Mouse (Mus musculus) limb, embryonic 11.5 days (tissue): ENCODE measurements around the gene Sspn. TPM values are rescaled to one million over a fixed set of nuclear protein-coding genes. Genes with fewer than 3 reads are reported as not detected.

Source experiments
- ATAC-seq: fragments of 200-750 bp; cut with Nextera tagmentation; 2 replicates; pipeline ENCODE4 v1.8.0; 2017; ENCODE audit warnings: low read depth; ENCODE audit not compliant: insufficient number of reproducible peaks, low FRiP score, low TSS enrichment
- DNase-seq: peaks from one replicate; pipeline ENCODE4 v3.0.0-alpha.2; 2015; ENCODE audit warnings: low spot score
- H3K27ac ChIP-seq: fragments of 300-500 bp; sonication (generic); replicated peaks from 2 replicates; pipeline ENCODE4 v1.5.1; 2014; ENCODE audit warnings: low read depth, mild to moderate bottlenecking, low read length
- H3K27me3 ChIP-seq: fragments of 300-500 bp; sonication (generic); 2 replicates; pipeline ENCODE4 v1.6.1; 2014; ENCODE audit warnings: mild to moderate bottlenecking, low read length, mixed read lengths; ENCODE audit not compliant: control insufficient read depth, insufficient read depth
- H3K36me3 ChIP-seq: fragments of 300-500 bp; sonication (generic); 2 replicates; pipeline ENCODE4 v1.6.1; 2014; ENCODE audit warnings: mild to moderate bottlenecking, low read length, moderate library complexity, mixed read lengths; ENCODE audit not compliant: control insufficient read depth, insufficient read depth
- H3K4me1 ChIP-seq: fragments of 300-500 bp; sonication (generic); 2 replicates; pipeline ENCODE4 v1.6.1; 2014; ENCODE audit warnings: low read length, mixed read lengths; ENCODE audit not compliant: control insufficient read depth, insufficient read depth
- H3K4me2 ChIP-seq: fragments of 300-500 bp; sonication (generic); 2 replicates; pipeline ENCODE4 v1.6.1; 2014; ENCODE audit warnings: low read depth, mild to moderate bottlenecking, moderate library complexity; ENCODE audit not compliant: severe bottlenecking
- H3K4me3 ChIP-seq: fragments of 300-500 bp; sonication (generic); 2 replicates; pipeline ENCODE4 v1.5.1; 2014; ENCODE audit warnings: low read depth, low read length
- H3K9ac ChIP-seq: fragments of 300-500 bp; sonication (generic); 2 replicates; pipeline ENCODE4 v1.6.1; 2014; ENCODE audit warnings: mild to moderate bottlenecking, low read length
- H3K9me3 ChIP-seq: fragments of 300-500 bp; sonication (generic); 2 replicates; pipeline ENCODE4 v1.6.1; 2016; ENCODE audit warnings: low read length; ENCODE audit not compliant: control insufficient read depth
- WGBS: fragments of 180-500 bp; shearing (Covaris S2); extraction: QIAGEN DNeasy Blood & Tissue Kit; methylation state at CpG from one replicate; pipeline ENCODE4 v1.1.7; 2014; 5-methylcytosine and 5-hydroxymethylcytosine counted together
- polyA plus RNA-seq: library from polyadenylated mRNA; unstranded; fragments of >200 nt; fragmentation: Nextera tagmentation; extraction: Ambion mirVana; gene quantifications from 2 replicates; pipeline ENCODE4 v1.2.1, GENCODE M21; 2014

Gene Sspn
- 4.7 and 4.8 TPM in 2 replicates for polyA plus RNA-seq

DNA sequence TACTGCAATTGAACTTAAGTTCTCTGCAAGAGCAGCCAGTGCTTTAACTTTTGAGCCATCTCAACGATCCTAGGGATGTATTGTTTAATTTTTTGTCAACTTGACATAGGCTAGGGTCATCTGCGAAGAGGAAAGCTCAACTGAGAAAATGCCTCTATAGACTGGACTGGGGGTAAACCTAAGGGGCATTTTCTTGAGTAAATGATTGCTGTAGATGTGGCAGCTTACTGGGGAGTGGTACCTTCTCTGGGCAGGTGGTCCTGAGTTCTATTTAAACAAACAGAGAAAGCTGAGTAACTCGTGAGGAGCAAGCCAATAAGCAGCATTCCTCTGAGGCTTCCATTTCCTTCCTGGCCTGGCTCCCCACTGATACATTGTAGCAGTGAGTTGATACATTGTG, at the start of gene Sspn:
Gene Sspn (plus strand): TSS at position 301 of the 400 bp plus-strand sequence.
- Histone ChIP-seq H3K4me2 (no peak within 1 kb of the TSS), H3K27me3 (no peaks in the 10 kb centered on the region), H3K4me1 (peaks cover 5% of the 10 kb centered on the region), H3K27ac (no peak within 1 kb of the TSS), H3K9ac (no peak within 1 kb of the TSS), H3K4me3 (no peak within 1 kb of the TSS), H3K9me3 (no peaks in the 10 kb centered on the region), H3K36me3 (no peaks in the 10 kb centered on the region)
- ATAC-seq (no peak), DNase-seq (no peak)
- 82% methylated on average over 3 of the region's 3 CpGs for WGBS

DNA sequence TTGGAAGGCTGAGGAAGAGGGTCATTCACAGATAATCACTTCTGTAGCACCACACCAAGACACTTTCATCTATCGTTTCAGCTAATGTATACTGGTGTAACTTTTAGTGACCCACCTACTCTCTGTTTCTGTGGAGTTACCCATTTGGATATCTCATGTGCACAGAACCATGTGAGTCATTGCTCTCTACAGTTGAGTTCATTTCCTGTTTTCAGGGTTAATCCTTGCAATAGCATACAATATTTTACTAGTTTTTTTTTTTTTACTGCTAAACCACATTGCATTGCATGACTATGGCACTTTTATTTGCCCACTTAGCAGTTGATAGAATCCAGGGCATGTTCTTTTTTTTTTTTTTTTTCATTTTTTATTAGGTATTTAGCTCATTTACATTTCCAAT, 48.4 kb upstream of the Sspn start:
- H3K9ac ChIP-seq, result no peak overlapping the region
- H3K36me3 ChIP-seq, result no peaks in the 10 kb centered on the region
- 77% methylated on average over 1 of the region's 1 CpGs for WGBS
- no peaks in the 10 kb centered on the region for H3K9me3 ChIP-seq
- ATAC-seq, result no peak
- no peak overlapping the region for H3K4me2 ChIP-seq
- no peaks in the 10 kb centered on the region for H3K4me1 ChIP-seq
- H3K4me3 ChIP-seq, result no peak overlapping the region
- no peak overlapping the region for H3K27ac ChIP-seq
- DNase-seq, result no peak
- H3K27me3 ChIP-seq, result no peaks in the 10 kb centered on the region

GRCm38 (mm10) chr6:145883668-145884067, 47.8 kb upstream of the Sspn start:
- H3K4me2 ChIP-seq, result no peak overlapping the region
- no peaks in the 10 kb centered on the region for H3K36me3 ChIP-seq
- DNase-seq (no peak), ATAC-seq (no peak)
- no peak overlapping the region for H3K4me3 ChIP-seq
- WGBS, result 80% methylated on average over 4 of the region's 4 CpGs
- H3K9ac ChIP-seq, result no peak overlapping the region
- no peaks in the 10 kb centered on the region for H3K9me3 ChIP-seq
- no peaks in the 10 kb centered on the region for H3K27me3 ChIP-seq
- H3K27ac ChIP-seq, result no peak overlapping the region
- no peaks in the 10 kb centered on the region for H3K4me1 ChIP-seq

DNA sequence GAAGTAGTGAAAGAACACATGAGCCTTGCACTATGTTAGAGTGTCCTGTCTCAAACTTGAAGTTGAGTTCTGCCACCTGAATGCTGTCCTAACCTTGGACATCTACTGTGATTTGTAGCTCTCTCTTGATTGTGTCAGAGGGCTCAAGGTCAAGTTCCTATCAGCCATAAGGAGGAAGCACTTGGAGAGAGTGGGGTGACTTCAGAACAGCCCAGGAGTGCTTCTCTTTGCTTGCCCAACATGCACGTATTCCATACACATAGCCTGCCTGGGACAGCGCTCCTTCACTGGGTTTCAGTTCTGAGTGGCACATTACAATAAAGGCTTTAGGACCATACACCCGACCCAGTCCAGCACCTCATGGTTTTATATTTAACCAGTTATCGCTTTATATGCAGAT, 46.4 kb upstream of the Sspn start:
- Histone ChIP-seq H3K9me3 (no peaks in the 10 kb centered on the region), H3K9ac (no peak overlapping the region), H3K27ac (no peak overlapping the region), H3K4me2 (no peak overlapping the region), H3K36me3 (no peaks in the 10 kb centered on the region), H3K4me3 (no peak overlapping the region), H3K27me3 (no peaks in the 10 kb centered on the region), H3K4me1 (no peaks in the 10 kb centered on the region)
- ATAC-seq (no peak), DNase-seq (no peak)
- 82% methylated on average over 4 of the region's 4 CpGs for WGBS

DNA sequence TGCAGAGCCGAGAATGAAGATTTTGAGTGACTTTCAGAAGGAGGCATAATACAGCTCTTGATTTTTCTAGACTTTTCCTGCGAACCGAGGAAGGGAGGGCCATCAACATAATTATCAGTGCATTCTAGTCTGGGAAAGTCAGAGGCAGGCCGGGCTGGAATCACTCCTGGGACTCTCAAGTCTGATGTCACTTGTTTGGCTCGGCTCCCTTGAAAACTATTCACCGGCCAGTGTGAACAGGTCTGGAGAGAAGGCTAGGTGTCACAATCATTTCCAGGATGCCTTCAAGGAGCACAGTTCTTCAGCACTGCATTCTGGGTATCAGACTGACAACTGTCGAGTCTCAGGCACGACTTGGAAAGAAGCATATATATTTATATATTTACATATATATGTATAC, 45.2 kb upstream of the Sspn start:
- Histone ChIP-seq H3K9me3 (no peaks in the 10 kb centered on the region), H3K27ac (no peak overlapping the region), H3K4me2 (no peak overlapping the region), H3K27me3 (no peaks in the 10 kb centered on the region), H3K4me1 (no peaks in the 10 kb centered on the region), H3K9ac (no peak overlapping the region), H3K4me3 (no peak overlapping the region), H3K36me3 (no peaks in the 10 kb centered on the region)
- 81% methylated on average over 8 of the region's 8 CpGs for WGBS
- ATAC-seq, result no peak
- DNase-seq, result no peak

DNA sequence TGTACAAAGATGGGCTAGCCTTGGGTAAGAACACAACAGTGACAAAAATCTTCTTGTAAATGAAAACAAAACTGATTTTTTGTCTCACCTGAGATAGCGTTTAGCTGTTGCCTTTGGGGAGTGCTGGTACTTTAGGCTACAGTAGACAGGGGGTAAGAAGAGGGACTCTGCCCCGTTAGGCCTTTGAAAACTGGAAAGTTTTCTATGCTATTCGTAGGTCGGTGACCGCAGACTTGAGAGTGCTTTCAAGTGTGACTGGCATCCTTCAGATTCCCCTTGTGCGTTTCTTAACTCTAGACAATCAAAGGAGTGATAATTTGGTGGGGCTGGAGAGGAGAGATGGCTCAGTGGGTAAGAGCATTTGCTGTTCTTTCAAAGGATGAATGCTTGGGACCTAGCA, 43.7 kb upstream of the Sspn start:
- WGBS, result 84% methylated on average over 6 of the region's 6 CpGs
- ATAC-seq, result no peak
- H3K4me1 ChIP-seq, result no peaks in the 10 kb centered on the region

GRCm38 (mm10) chr6:145891951-145892350, 39.5 kb upstream of the Sspn start:
- no peak for DNase-seq
- Histone ChIP-seq H3K9ac (no peak overlapping the region), H3K9me3 (no peaks in the 10 kb centered on the region), H3K36me3 (no peaks in the 10 kb centered on the region), H3K4me3 (no peak overlapping the region), H3K27me3 (no peaks in the 10 kb centered on the region), H3K4me2 (no peak overlapping the region), H3K27ac (no peak overlapping the region), H3K4me1 (no peaks in the 10 kb centered on the region)
- WGBS, result 89% methylated on average over 11 of the region's 11 CpGs
- no peak for ATAC-seq

More for the DNA sequence above, 43.7 kb upstream of the Sspn start:
- Histone ChIP-seq H3K4me2 (no peak overlapping the region), H3K36me3 (no peaks in the 10 kb centered on the region), H3K27me3 (no peaks in the 10 kb centered on the region), H3K9me3 (no peaks in the 10 kb centered on the region), H3K27ac (no peak overlapping the region), H3K4me3 (no peak overlapping the region), H3K9ac (no peak overlapping the region)
- DNase-seq, result no peak

- H3K9me3 ChIP-seq, result no peaks in the 10 kb centered on the region
Measured at GRCm38 (mm10) chr6:145892381-145893265, 38.8 kb upstream of the Sspn start.

More at GRCm38 (mm10) chr6:145892381-145893265, 38.8 kb upstream of the Sspn start:
- H3K4me3 ChIP-seq, result no peak overlapping the region
- no peaks in the 10 kb centered on the region for H3K27me3 ChIP-seq
- no peak for ATAC-seq
- H3K4me1 ChIP-seq, result no peaks in the 10 kb centered on the region
- H3K4me2 ChIP-seq, result no peak overlapping the region
- no peak overlapping the region for H3K27ac ChIP-seq
- no peak for DNase-seq
- 94% methylated on average over 20 of the region's 20 CpGs for WGBS
- no peak overlapping the region for H3K9ac ChIP-seq
- H3K36me3 ChIP-seq, result no peaks in the 10 kb centered on the region
